11 mouse cellular contexts compared by ENCODE assay signal in the genomic region with DNA sequence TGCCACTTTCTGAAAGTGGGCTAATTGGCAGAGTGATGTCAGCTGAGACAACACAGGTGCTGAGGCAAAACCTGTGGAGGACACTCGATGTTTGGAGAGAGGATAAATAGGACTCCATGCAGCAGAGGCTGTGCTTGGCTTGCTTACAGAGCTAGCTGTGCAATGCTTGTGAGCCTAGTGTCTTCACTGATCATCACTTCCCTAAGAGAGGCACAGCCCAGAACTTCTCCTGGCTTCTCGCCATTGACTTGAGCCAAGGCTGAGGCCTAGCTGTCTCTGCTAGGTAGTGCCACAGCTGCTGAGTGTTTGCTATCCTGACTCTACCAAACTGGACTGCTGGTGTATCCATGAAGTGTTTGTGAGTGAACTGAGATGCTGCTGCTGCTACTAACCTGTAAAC. TPM values are rescaled to one million over a fixed set of nuclear protein-coding genes. Genes with fewer than 3 reads are reported as not detected.
A peak's percentile ranks its signal among the peaks of the same experiment; 100 is the strongest.
DNase-seq lines count a peak whose midpoint lies in the region; ATAC-seq and TF ChIP-seq lines count a peak whose summit lies in the region.
"Had no signal": no experiment of that assay in that cellular context is flagged by ENCODE, and none has a peak within 500 bp of the region (broad histone marks: within the 10 kb centered on the region; RNA-seq: fewer than 3 reads in every experiment).

No protein-coding gene starts in this region.

- DNase-seq in kidney, adult 9 months: peak; percentile 49
- DNase-seq in kidney, adult 8-10 months: no peak
- DNase-seq in adrenal gland, adult 2 months: peak; percentile 71
- DNase-seq in gastrocnemius, postnatal 36 days: peak; percentile 47 to 70
- peak; percentile 51 for DNase-seq in lung, postnatal 25 days (ENCODE audit: low spot score)
- DNase-seq in spleen, postnatal 10 days (ENCODE audit: low spot score in 2 of 2): no peak
- DNase-seq in forebrain, postnatal 0 days: no peak
- DNase-seq in embryo, embryonic 9.5 days (ENCODE audit: extremely low spot score): no peak

- intact Hi-C loops in gastrocnemius, postnatal 36 days (cut with DNase I): loop anchor here (10.0 kb wide), 1 partner anchor 284 kb away; no protein-coding TSS in a partner anchor

- no peak for ATAC-seq in forebrain, postnatal 0 days

- no peaks in the 10 kb centered on the region for H3K9me3 ChIP-seq in forebrain, postnatal 0 days (ENCODE audit: low read length)
- H3K9me3 ChIP-seq: embryonic facial prominence, embryonic 12.5 days; neural tube, embryonic 12.5 days had no signal

- no peak overlapping the region for H3K4me3 ChIP-seq in forebrain, postnatal 0 days (ENCODE audit: low read depth, low read length)
- H3K4me3 ChIP-seq: embryonic facial prominence, embryonic 12.5 days; neural tube, embryonic 12.5 days had no signal

- 71% methylated on average over 2 of the region's 2 CpGs for WGBS in forebrain, postnatal 0 days

- no peak overlapping the region for H3K27ac ChIP-seq in forebrain, postnatal 0 days (ENCODE audit: low read depth, low read length)
- H3K27ac ChIP-seq: embryonic facial prominence, embryonic 12.5 days; neural tube, embryonic 12.5 days had no signal

- H3K9ac ChIP-seq in forebrain, postnatal 0 days: no peak overlapping the region
- H3K9ac ChIP-seq: embryonic facial prominence, embryonic 12.5 days; neural tube, embryonic 12.5 days had no signal

- TF ChIP-seq CTCF in forebrain, postnatal 0 days (IDR thresholded peaks at IDR 0.05; ENCODE audit: low read depth): no peak

- H3K4me1 ChIP-seq in forebrain, postnatal 0 days (ENCODE audit: insufficient read depth): no peaks in the 10 kb centered on the region
- H3K4me1 ChIP-seq: embryonic facial prominence, embryonic 12.5 days; neural tube, embryonic 12.5 days had no signal

- H3K36me3 ChIP-seq in forebrain, postnatal 0 days (ENCODE audit: insufficient read depth): no peaks in the 10 kb centered on the region

- H3K4me2 ChIP-seq in forebrain, postnatal 0 days (ENCODE audit: low read depth): no peak overlapping the region
- H3K4me2 ChIP-seq: embryonic facial prominence, embryonic 12.5 days; neural tube, embryonic 12.5 days had no signal

- H3K27me3 ChIP-seq in forebrain, postnatal 0 days (ENCODE audit: insufficient read depth, low read length): no peaks in the 10 kb centered on the region
- H3K27me3 ChIP-seq: embryonic facial prominence, embryonic 12.5 days; neural tube, embryonic 12.5 days had no signal

RNA-seq across cellular contexts. Expression of gene A830005F24Rik, which starts 17.3 kb away (rescaled TPM):
- not detected for total RNA-seq in adrenal gland, adult 2 months (2021)
- polyA plus RNA-seq in adrenal gland, adult 2 months (2012; rRNA removed): not detected in 2 replicates
- under 1 TPM in 1 of 2 experiments, not detected in 1; 0.36 TPM for total RNA-seq in gastrocnemius, postnatal 36 days (2021)
- total RNA-seq in forebrain, postnatal 0 days (2014; rRNA removed): 0.67 and 0.85 TPM in 2 replicates
- 0.93 and 2.6 TPM in 2 replicates for polyA plus RNA-seq in forebrain, postnatal 0 days (2015; fragmentation: Nextera tagmentation; extraction: Ambion mirVana)
- polyA plus RNA-seq: large intestine, adult 2 months had no signal

RNA-seq across cellular contexts. Expression of gene Zfp169, which starts 17.4 kb away (rescaled TPM):
- total RNA-seq in adrenal gland, adult 2 months (2021): 1 to 10 TPM; 6.5 to 6.9 TPM
- polyA plus RNA-seq in adrenal gland, adult 2 months (2012; rRNA removed): 2.6 and 2.7 TPM in 2 replicates
- 1 to 10 TPM; 2.2 to 3.6 TPM for total RNA-seq in gastrocnemius, postnatal 36 days (2021)
- 17.0 and 36.6 TPM in 2 replicates for total RNA-seq in forebrain, postnatal 0 days (2014; rRNA removed)
- 2.7 and 4.0 TPM in 2 replicates for polyA plus RNA-seq in forebrain, postnatal 0 days (2015; fragmentation: Nextera tagmentation; extraction: Ambion mirVana)

Comparison
In these comparisons a context has a peak if more than half of its experiments do, and no peak if none do; other contexts are left out.
1. DNase-seq: peak in kidney, adult 9 months (single experiment), adrenal gland, adult 2 months (single experiment), gastrocnemius, postnatal 36 days (2 of 2) and lung, postnatal 25 days (single experiment); none in kidney, adult 8-10 months (0 of 2), spleen, postnatal 10 days (0 of 2), forebrain, postnatal 0 days (single experiment) and embryo, embryonic 9.5 days (single experiment).